Mouse (Mus musculus) heart, embryonic 15.5 days (tissue): ENCODE measurements at regions not wholly inside any gene's neighbourhood (a gene's known extent, or its start where the extent isn't known, plus 50 kb on each side); places are given as distances from the start of the nearest gene placed in this dataset. TPM values are rescaled to one million over a fixed set of nuclear protein-coding genes. Genes with fewer than 3 reads are reported as not detected.

Experiments
- ATAC-seq: fragments of 200-750 bp; cut with Nextera tagmentation; replicated peaks from 2 replicates; pipeline ENCODE4 v1.8.0; 2017; ENCODE audit warnings: low read depth, moderate TSS enrichment; ENCODE audit not compliant: insufficient number of reproducible peaks, insufficient read depth, low FRiP score
- H3K27ac ChIP-seq: fragments of 300-500 bp; sonication (generic); 2 replicates; pipeline ENCODE4 v1.5.1; 2015; ENCODE audit warnings: mild to moderate bottlenecking, inconsistent platforms
- H3K27me3 ChIP-seq: fragments of 300-500 bp; sonication (generic); 2 replicates; pipeline ENCODE4 v1.6.1; 2015; ENCODE audit warnings: inconsistent platforms
- H3K36me3 ChIP-seq: fragments of 300-500 bp; sonication (generic); 2 replicates; pipeline ENCODE4 v1.6.1; 2015; ENCODE audit warnings: mild to moderate bottlenecking, inconsistent platforms
- H3K4me1 ChIP-seq: fragments of 300-500 bp; sonication (generic); replicated peaks from 2 replicates; pipeline ENCODE4 v1.6.1; 2015; ENCODE audit warnings: inconsistent platforms
- H3K4me2 ChIP-seq: fragments of 300-500 bp; sonication (generic); 2 replicates; pipeline ENCODE4 v1.6.1; 2015; ENCODE audit warnings: inconsistent platforms, mild to moderate bottlenecking, moderate library complexity
- H3K4me3 ChIP-seq: fragments of 300-500 bp; sonication (generic); 2 replicates; pipeline ENCODE4 v1.5.1; 2015; ENCODE audit warnings: mild to moderate bottlenecking, inconsistent platforms
- H3K9ac ChIP-seq: fragments of 300-500 bp; sonication (generic); 2 replicates; pipeline ENCODE4 v1.6.1; 2015; ENCODE audit warnings: mild to moderate bottlenecking, inconsistent platforms
- H3K9me3 ChIP-seq: fragments of 300-500 bp; sonication (generic); replicated peaks from 2 replicates; pipeline ENCODE4 v1.6.1; 2016; ENCODE audit warnings: inconsistent platforms
- WGBS: fragments of 180-500 bp; shearing (Covaris S2); methylation state at CpG from one replicate; pipeline ENCODE4 v1.1.7; 2015; ENCODE audit warnings: mixed read lengths; 5-methylcytosine and 5-hydroxymethylcytosine counted together
- microRNA-seq: library from miRNA; unstranded; fragments of <30 nt; microRNA quantifications from one replicate; pipeline ENCODE4, GENCODE M21; 2016

DNA sequence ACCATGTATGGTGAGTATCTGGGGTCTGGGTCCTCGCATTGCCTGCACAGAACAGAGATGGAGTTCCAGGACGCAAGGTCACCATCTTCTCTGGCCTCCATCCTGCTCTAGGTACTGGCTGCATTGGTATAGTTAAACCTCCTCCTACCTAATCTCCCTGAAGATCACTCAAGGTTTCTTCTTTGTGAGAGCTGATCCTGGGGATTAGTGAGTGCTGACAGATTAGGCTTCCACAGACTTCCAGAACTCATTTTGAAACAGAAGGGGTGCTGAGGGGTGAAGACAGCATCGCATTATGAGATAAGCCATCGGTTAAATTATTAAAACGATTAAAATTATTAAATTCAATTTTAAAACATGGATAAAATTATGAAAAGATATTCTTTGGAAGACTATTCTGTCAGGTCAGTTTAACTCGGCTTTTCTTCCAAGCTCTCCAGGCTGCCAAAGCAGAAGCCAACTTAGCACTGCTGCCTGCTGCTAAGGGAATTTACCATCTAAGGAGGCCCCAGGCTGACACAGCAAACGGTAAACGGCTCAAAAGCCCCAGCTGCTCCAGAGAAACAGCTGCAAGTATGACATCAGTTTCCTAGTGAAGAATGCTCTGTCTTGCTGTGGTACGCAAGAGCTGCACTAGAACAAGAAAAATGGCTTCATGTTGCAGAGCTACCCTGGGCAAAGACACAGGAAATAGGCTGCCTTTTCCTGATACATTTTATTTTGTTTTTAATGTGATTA is 98.9 kb downstream of the Klhl6 start:
- H3K27ac ChIP-seq: peak overlapping the region; percentile 42; the same call in 1 of the 2 replicates
- no peak; the same call in 1 of the 2 replicates for ATAC-seq
- H3K4me2 ChIP-seq: no peak overlapping the region

DNA sequence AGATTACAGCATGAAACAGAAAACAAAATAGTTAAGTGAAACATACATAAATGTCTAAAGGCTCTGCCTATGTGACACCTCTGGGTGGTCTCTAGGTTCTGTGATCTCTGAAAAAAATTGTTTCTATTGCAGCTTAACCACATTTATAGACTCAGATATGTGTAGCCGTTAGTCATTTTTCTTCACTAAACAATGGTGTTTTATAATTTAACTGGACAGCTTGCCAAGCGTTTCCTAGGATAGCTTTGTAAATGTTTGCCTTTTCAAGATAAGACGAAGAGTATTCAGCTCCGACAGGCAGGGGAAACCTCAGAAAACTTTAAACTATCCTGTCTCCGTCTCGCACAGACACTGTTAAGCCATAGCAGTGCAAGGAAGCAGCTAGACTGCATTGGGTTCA is 98.3 kb downstream of the Klhl6 start:
- Histone ChIP-seq H3K4me1 (0 out of 2 replicates have a peak, but pooled peaks cover 2% of the 10 kb centered on the region), H3K9ac (no peak overlapping the region), H3K36me3 (no peaks in the 10 kb centered on the region), H3K27me3 (no peaks in the 10 kb centered on the region), H3K4me2 (no peak overlapping the region), H3K9me3 (no peaks in the 10 kb centered on the region), H3K4me3 (no peak overlapping the region), H3K27ac (peak overlapping the region; percentile 42; the same call in 1 of the 2 replicates)
- 32% methylated on average over 6 of the region's 6 CpGs for WGBS
- ATAC-seq: no peak

More for the DNA sequence above, 98.9 kb downstream of the Klhl6 start:
- Histone ChIP-seq H3K9me3 (no peaks in the 10 kb centered on the region), H3K4me3 (no peak overlapping the region), H3K27me3 (no peaks in the 10 kb centered on the region), H3K9ac (no peak overlapping the region), H3K36me3 (no peaks in the 10 kb centered on the region), H3K4me1 (0 out of 2 replicates have a peak, but pooled peaks cover 2% of the 10 kb centered on the region)
- 42% methylated on average over 9 of the region's 9 CpGs for WGBS

DNA sequence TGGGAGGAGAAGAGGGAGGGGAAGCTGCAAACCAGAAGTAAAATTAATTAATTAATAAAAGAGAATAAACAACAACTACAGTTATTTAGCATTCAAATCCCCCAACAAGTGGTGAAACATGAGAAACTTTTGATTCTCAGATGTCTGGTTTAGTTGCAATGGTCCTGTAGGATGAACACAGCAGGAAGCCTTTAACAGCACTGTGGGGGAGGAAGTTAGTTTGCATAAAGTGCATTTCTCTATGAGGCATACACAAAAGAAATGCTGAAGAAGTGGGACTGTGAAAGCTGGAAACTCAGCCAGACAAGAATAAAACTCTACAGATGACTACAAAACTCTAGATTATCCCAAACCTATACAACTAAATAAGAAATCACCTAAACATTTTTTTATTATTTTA is 96.2 kb downstream of the Klhl6 start:
- Histone ChIP-seq H3K4me3 (no peak overlapping the region), H3K9me3 (no peaks in the 10 kb centered on the region), H3K4me1 (0 out of 2 replicates have a peak, but pooled peaks cover 2% of the 10 kb centered on the region), H3K36me3 (no peaks in the 10 kb centered on the region), H3K4me2 (no peak overlapping the region), H3K27ac (no peak overlapping the region), H3K9ac (no peak overlapping the region), H3K27me3 (no peaks in the 10 kb centered on the region)
- no peak for ATAC-seq

DNA sequence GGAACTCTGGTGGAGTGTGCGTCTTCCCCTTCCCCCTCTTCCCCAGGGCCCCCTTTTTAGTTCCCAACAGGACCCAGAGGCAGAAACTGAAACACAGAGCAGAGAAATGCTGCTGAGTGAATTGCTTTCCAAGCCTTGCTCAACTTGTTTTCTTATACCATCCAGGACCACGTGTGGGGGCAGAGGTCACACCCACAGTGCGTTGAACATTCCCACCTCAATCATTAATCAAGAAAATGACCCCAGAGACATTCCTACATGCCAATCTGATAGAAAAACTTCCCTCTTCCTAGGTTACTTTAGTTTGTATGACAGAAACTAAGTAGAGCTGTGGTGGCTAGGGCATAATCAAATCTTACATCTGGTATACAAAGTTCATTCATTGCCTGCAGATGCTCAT is 93.3 kb downstream of the Klhl6 start:
- Histone ChIP-seq H3K27ac (no peak overlapping the region), H3K36me3 (no peaks in the 10 kb centered on the region), H3K4me1 (no peaks in the 10 kb centered on the region), H3K4me2 (no peak overlapping the region), H3K27me3 (no peaks in the 10 kb centered on the region), H3K9me3 (no peaks in the 10 kb centered on the region), H3K9ac (no peak overlapping the region), H3K4me3 (no peak overlapping the region)
- WGBS: 69% methylated on average over 3 of the region's 3 CpGs
- ATAC-seq: no peak

DNA sequence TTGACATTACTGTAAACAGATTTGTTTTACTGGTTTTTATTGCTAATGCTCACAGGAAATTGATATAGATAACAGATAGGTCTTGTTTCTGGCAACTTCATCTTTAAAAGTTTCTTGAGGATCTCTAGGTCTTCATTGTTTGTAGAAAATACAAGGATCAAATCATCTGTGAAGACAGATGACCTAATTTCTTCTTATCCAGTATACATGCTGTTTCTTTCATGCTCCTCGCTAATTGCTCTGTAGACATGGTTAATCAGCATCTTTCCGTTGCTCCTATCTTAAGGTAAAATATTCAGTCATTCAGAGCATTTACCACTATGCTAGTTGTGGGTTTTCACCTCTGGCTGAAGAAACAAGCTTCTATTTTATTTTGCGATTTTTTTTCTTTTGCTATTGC is 91.4 kb downstream of the Klhl6 start:
- no peaks in the 10 kb centered on the region for H3K9me3 ChIP-seq
- no peaks in the 10 kb centered on the region for H3K4me1 ChIP-seq
- H3K27me3 ChIP-seq: no peaks in the 10 kb centered on the region
- H3K4me2 ChIP-seq: no peak overlapping the region
- 72% methylated on average over 3 of the region's 3 CpGs for WGBS
- no peak overlapping the region for H3K9ac ChIP-seq
- H3K36me3 ChIP-seq: no peaks in the 10 kb centered on the region
- H3K27ac ChIP-seq: no peak overlapping the region
- no peak for ATAC-seq
- no peak overlapping the region for H3K4me3 ChIP-seq

DNA sequence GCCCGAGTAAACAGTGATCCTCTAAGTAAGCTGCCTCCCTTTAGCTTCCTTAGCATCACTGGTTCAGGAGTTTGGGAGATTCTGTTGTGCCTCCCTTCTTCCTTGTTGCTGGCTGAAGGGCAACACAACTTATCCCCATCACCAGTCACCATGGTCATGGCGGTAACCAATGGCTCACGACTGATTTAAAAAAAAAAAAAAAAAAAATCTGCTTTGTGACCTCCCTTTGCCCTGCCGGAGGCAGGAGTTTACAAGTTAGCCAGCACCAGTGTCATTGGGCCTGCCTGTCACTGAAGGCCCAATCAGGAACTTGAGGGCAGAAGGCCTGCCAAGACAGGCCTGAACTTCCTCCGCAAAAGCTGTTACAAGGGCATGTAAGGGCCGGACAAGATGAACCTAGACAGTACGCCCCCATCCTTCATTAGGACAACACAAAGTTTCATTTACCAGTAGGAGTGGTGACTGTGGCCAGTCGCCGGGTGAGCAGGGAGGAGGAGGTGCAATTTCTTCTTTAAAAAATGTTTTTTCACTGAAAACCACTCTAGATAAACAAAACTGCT is 88.3 kb downstream of the Klhl6 start:
- Histone ChIP-seq H3K36me3 (no peaks in the 10 kb centered on the region), H3K9ac (no peak overlapping the region), H3K4me1 (no peaks in the 10 kb centered on the region), H3K4me3 (no peak overlapping the region), H3K27ac (no peak overlapping the region), H3K27me3 (no peaks in the 10 kb centered on the region), H3K9me3 (no peaks in the 10 kb centered on the region), H3K4me2 (no peak overlapping the region)
- no peak for ATAC-seq
- 83% methylated on average over 9 of the region's 9 CpGs for WGBS

Small RNA genes in the stretch of these regions (microRNA-seq; reads per million reads assigned to microRNA genes)
- gene Gm27883: not detected
